ENCODE assay signal across 15 mouse cellular contexts in genomic region chr3:98379236-98379635, GRCm38 (mm10). TPM values are rescaled to one million over a fixed set of nuclear protein-coding genes. Genes with fewer than 3 reads are reported as not detected.
A peak's percentile ranks its signal among the peaks of the same experiment; 100 is the strongest.
DNase-seq lines count a peak whose midpoint lies in the region.
"Had no signal": no experiment of that assay in that cellular context is flagged by ENCODE, and none has a peak within 500 bp of the region (broad histone marks: within the 10 kb centered on the region; RNA-seq: fewer than 3 reads in every experiment).

No protein-coding gene starts in this region.

- H3K4me3 ChIP-seq in embryonic facial prominence, embryonic 10.5 days = no peak overlapping the region
- H3K4me3 ChIP-seq: embryonic facial prominence, embryonic 12.5 days; forebrain, embryonic 13.5 days; heart, embryonic 10.5 days; hindbrain, embryonic 12.5 days; limb, embryonic 13.5 days; stomach, embryonic 15.5 days had no signal

- peaks cover 25% of the 10 kb centered on the region for H3K4me1 ChIP-seq in embryonic facial prominence, embryonic 10.5 days

- no peaks in the 10 kb centered on the region for H3K27me3 ChIP-seq in embryonic facial prominence, embryonic 10.5 days (replicated peaks; ENCODE audit: low read depth, poor library complexity, severe bottlenecking)
- H3K27me3 ChIP-seq: embryonic facial prominence, embryonic 12.5 days; forebrain, embryonic 13.5 days; hindbrain, embryonic 12.5 days; limb, embryonic 13.5 days; stomach, embryonic 15.5 days had no signal

- H3K27ac ChIP-seq in embryonic facial prominence, embryonic 10.5 days (replicated peaks) = no peak overlapping the region
- H3K27ac ChIP-seq: embryonic facial prominence, embryonic 12.5 days; forebrain, embryonic 13.5 days; heart, embryonic 10.5 days; hindbrain, embryonic 12.5 days; limb, embryonic 13.5 days; stomach, embryonic 15.5 days had no signal

- DNase-seq in adrenal gland, adult 2 months = peak; percentile 56
- no peak for DNase-seq in adrenal gland, adult 18-20 months (ENCODE audit: low spot score in 2 of 2)
- DNase-seq in NIH3T3 (ENCODE audit: low read depth) = peak; percentile 48
- DNase-seq in embryonic facial prominence, embryonic 10.5 days (ENCODE audit: low spot score) = peak; percentile 13
- peak; percentile 79 for DNase-seq in kidney, postnatal 14 days
- DNase-seq in spleen, postnatal 14 days (ENCODE audit: low spot score in 2 of 2) = no peak
- no peak for DNase-seq in heart, postnatal 4 days
- DNase-seq in urinary bladder, adult 2 months (ENCODE audit: low spot score) = no peak
- DNase-seq: cerebellum, adult 18-20 months had no signal

- 28% methylated on average over 7 of the region's 7 CpGs for WGBS in embryonic facial prominence, embryonic 10.5 days

- H3K9me3 ChIP-seq in embryonic facial prominence, embryonic 10.5 days = no peaks in the 10 kb centered on the region
- H3K9me3 ChIP-seq: embryonic facial prominence, embryonic 12.5 days; forebrain, embryonic 13.5 days; heart, embryonic 10.5 days; hindbrain, embryonic 12.5 days; limb, embryonic 13.5 days; stomach, embryonic 15.5 days had no signal

- no peaks in the 10 kb centered on the region for H3K36me3 ChIP-seq in embryonic facial prominence, embryonic 10.5 days (replicated peaks)
- H3K36me3 ChIP-seq: embryonic facial prominence, embryonic 12.5 days; heart, embryonic 10.5 days; hindbrain, embryonic 12.5 days; limb, embryonic 13.5 days; stomach, embryonic 15.5 days had no signal

RNA-seq across cellular contexts. Expression of gene Zfp697, which starts 3.0 kb away (rescaled TPM):
- 1 to 10 TPM; 3.3 to 7.8 TPM for total RNA-seq in adrenal gland, adult 2 months (2021)
- polyA plus RNA-seq in adrenal gland, adult 2 months (2012; rRNA removed) = 4.3 and 5.0 TPM in 2 replicates
- total RNA-seq in adrenal gland, adult 18-20 months (2021) = 1 to 10 TPM; 3.8 to 5.9 TPM
- 8.2 and 8.8 TPM in 2 replicates for polyA plus RNA-seq in embryonic facial prominence, embryonic 10.5 days (2016; fragmentation: Nextera tagmentation; extraction: Ambion mirVana)
- 1 to 10 TPM; 9.4 to 9.8 TPM for total RNA-seq in heart, postnatal 4 days (2021)
- 1.9 TPM in 2 replicates for polyA plus RNA-seq in urinary bladder, adult 2 months (2012; rRNA removed)

RNA-seq across cellular contexts. Expression of gene Phgdh, which starts 39.4 kb away (rescaled TPM):
- total RNA-seq in adrenal gland, adult 2 months (2021) = 10 to 100 TPM in 1 of 2 experiments, 1 to 10 TPM in 1; 9.7 to 22.3 TPM
- polyA plus RNA-seq in adrenal gland, adult 2 months (2012; rRNA removed) = 16.6 and 25.8 TPM in 2 replicates
- total RNA-seq in adrenal gland, adult 18-20 months (2021) = 10 to 100 TPM in 1 of 2 experiments, 1 to 10 TPM in 1; 9.5 to 30.8 TPM
- polyA plus RNA-seq in embryonic facial prominence, embryonic 10.5 days (2016; fragmentation: Nextera tagmentation; extraction: Ambion mirVana) = 373 and 379 TPM in 2 replicates
- 10 to 100 TPM; 11.2 to 13.9 TPM for total RNA-seq in heart, postnatal 4 days (2021)
- polyA plus RNA-seq in urinary bladder, adult 2 months (2012; rRNA removed) = 14.2 and 15.8 TPM in 2 replicates

Comparison
In these comparisons a context has a peak if more than half of its experiments do, and no peak if none do; other contexts are left out.
1. DNase-seq: peak in adrenal gland, adult 2 months (single experiment), NIH3T3 (single experiment), embryonic facial prominence, embryonic 10.5 days (single experiment) and kidney, postnatal 14 days (single experiment); none in adrenal gland, adult 18-20 months (0 of 2), spleen, postnatal 14 days (0 of 2), heart, postnatal 4 days (single experiment) and urinary bladder, adult 2 months (single experiment).